Mouse (Mus musculus): Measurements from ENCODE around the gene Recql5. TPM values are rescaled to one million over a fixed set of nuclear protein-coding genes. Genes with fewer than 3 reads are reported as not detected.

Recql5 gene
- 15.3 and 19.9 TPM in 2 replicates for polyA plus RNA-seq (2014; fragmentation: Nextera tagmentation; extraction: Ambion mirVana)

DNA sequence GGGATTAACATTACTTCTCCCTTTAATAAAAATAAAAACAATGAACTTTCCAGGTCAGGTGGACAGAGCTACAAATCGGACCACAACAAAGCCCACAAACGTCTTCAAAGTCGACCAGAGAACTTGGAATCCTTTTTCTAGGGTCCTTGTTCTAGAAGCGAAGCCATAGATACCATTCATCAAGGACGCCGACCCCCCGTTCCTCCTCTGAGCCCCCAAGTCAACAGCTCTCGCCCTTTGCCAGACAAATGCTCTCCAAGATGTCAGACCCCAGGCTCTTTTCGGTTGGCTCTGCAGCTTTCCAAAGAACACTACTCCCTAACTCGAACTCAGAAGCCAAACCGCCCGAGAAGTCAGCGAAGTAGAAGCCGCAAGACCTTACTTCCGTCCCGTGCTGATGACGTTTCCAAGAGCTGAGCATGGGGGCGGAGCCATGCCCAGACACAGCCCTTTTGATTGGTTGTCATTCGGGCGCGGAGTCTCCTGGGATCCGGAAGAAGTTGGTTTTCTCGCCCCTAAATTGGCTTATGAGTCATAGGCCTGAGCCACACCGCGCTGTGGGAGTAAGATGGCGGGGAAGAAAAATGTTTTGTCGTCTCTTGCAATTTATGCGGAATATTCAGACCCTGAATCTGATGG, at the start of gene Recql5, which contains the start of gene Sap30bp:
Gene Recql5, minus strand, starts transcription at position 370 of the 639 bp plus-strand sequence.
Gene Sap30bp, plus strand, starts transcription at position 175 of the 639 bp plus-strand sequence.
- Histone ChIP-seq H3K9ac (replicated peaks; ENCODE audit: low read depth, low read length) (peak within 1 kb of the TSS; percentile 64), H3K27me3 (ENCODE audit: control insufficient read depth, insufficient read depth, low read length) (no peaks in the 10 kb centered on the region), H3K4me2 (ENCODE audit: low read depth, low read length) (peak within 1 kb of the TSS; percentile 95), H3K9me3 (ENCODE audit: control insufficient read depth, low read length) (no peaks in the 10 kb centered on the region), H3K36me3 (ENCODE audit: control insufficient read depth, insufficient read depth, low read length) (peaks cover 4% of the 10 kb centered on the region), H3K27ac (ENCODE audit: low read depth, low read length) (peak within 1 kb of the TSS; percentile 45; the same call in 1 of the 2 replicates), H3K4me1 (ENCODE audit: control insufficient read depth, insufficient read depth, low read length) (peaks cover 13% of the 10 kb centered on the region), H3K4me3 (ENCODE audit: low read depth, low read length) (peak within 1 kb of the TSS; percentile 64)
- WGBS: under 1% methylated on average over 28 of the region's 28 CpGs
- ATAC-seq (ENCODE audit: low read depth): peak; percentile 98

- no peak for ATAC-seq (ENCODE audit: low read depth)
- no peak overlapping the region for H3K4me2 ChIP-seq (ENCODE audit: low read depth, low read length)
- H3K9ac ChIP-seq (replicated peaks; ENCODE audit: low read depth, low read length): no peak overlapping the region
- H3K4me3 ChIP-seq (ENCODE audit: low read depth, low read length): no peak overlapping the region
- H3K36me3 ChIP-seq (ENCODE audit: control insufficient read depth, insufficient read depth, low read length): no peaks in the 10 kb centered on the region
- no peaks in the 10 kb centered on the region for H3K27me3 ChIP-seq (ENCODE audit: control insufficient read depth, insufficient read depth, low read length)
- H3K9me3 ChIP-seq (ENCODE audit: control insufficient read depth, low read length): no peaks in the 10 kb centered on the region
- WGBS: 91% methylated on average over 15 of the region's 15 CpGs
- no peak overlapping the region for H3K27ac ChIP-seq (ENCODE audit: low read depth, low read length)
- no peaks in the 10 kb centered on the region for H3K4me1 ChIP-seq (ENCODE audit: control insufficient read depth, insufficient read depth, low read length)
Measured at GRCm38 (mm10) chr11:115982472-115982871, 49.2 kb upstream of the Recql5 start.

- 30% methylated on average over 12 of the region's 12 CpGs for WGBS
- no peak for ATAC-seq (ENCODE audit: low read depth)
- H3K4me2 ChIP-seq (ENCODE audit: low read depth, low read length): peak overlapping the region; percentile 54; the same call in 1 of the 2 replicates
- peaks cover 7% of the 10 kb centered on the region for H3K4me1 ChIP-seq (ENCODE audit: control insufficient read depth, insufficient read depth, low read length)
- H3K4me3 ChIP-seq (ENCODE audit: low read depth, low read length): no peak overlapping the region
- H3K36me3 ChIP-seq (ENCODE audit: control insufficient read depth, insufficient read depth, low read length): no peaks in the 10 kb centered on the region
- peaks cover 18% of the 10 kb centered on the region for H3K27me3 ChIP-seq (ENCODE audit: control insufficient read depth, insufficient read depth, low read length)
- H3K9me3 ChIP-seq (ENCODE audit: control insufficient read depth, low read length): no peaks in the 10 kb centered on the region
- no peak overlapping the region for H3K27ac ChIP-seq (ENCODE audit: low read depth, low read length)
- H3K9ac ChIP-seq (replicated peaks; ENCODE audit: low read depth, low read length): no peak overlapping the region
Measured at GRCm38 (mm10) chr11:115975544-115975943, 42.3 kb upstream of the Recql5 start.

- Histone ChIP-seq H3K27ac (ENCODE audit: low read depth, low read length) (no peak overlapping the region), H3K36me3 (ENCODE audit: control insufficient read depth, insufficient read depth, low read length) (no peaks in the 10 kb centered on the region), H3K4me2 (ENCODE audit: low read depth, low read length) (peak overlapping the region; percentile 54), H3K9me3 (ENCODE audit: control insufficient read depth, low read length) (no peaks in the 10 kb centered on the region), H3K4me3 (ENCODE audit: low read depth, low read length) (peak overlapping the region; percentile 32), H3K4me1 (ENCODE audit: control insufficient read depth, insufficient read depth, low read length) (peaks cover 7% of the 10 kb centered on the region), H3K27me3 (ENCODE audit: control insufficient read depth, insufficient read depth, low read length) (peaks cover 18% of the 10 kb centered on the region), H3K9ac (replicated peaks; ENCODE audit: low read depth, low read length) (peak overlapping the region; percentile 44)
- ATAC-seq (ENCODE audit: low read depth): no peak
- WGBS: 4% methylated on average over 18 of the region's 18 CpGs
Measured at GRCm38 (mm10) chr11:115975083-115975420, 41.8 kb upstream of the Recql5 start.

DNA sequence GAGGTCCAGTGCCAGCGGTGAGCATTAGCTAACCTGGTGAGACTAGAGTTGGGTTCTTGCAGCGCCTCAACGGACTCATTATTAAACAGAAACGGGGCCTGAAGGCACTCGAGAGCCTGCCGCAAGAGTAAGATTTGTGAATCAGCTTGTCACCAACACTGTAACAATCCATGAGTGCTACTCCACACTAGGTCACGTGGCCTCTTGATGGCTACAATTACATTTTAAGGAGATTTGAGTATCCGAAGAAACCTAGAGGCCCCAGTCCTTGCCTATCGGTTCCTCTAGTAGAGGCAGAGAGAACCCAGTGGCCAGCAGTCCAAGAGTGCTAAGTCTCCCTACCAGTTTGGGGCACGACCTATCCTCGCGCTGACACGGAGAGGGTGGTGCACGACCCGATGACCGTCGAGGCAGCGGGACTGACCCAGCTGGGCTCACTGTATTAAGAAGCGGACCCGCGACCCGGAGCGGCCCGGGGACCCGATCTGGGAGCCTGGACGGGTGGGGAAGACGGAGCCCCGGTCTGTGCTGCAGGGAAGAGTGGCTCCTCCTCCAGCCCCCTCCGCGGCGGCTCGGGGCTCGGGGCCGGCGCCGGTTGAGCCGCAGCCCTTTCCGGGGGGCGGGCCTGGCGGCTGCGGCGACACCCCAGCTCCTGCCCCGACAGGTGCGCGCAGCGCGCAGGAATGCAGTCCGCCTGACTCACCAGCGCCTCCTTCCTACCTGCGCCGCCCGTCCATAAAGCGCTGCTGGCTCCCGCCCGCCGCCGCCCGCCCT, 41.2 kb upstream of the Recql5 start, which contains the start of gene Itgb4:
Gene Itgb4, plus strand, starts transcription at position 401 of the 774 bp plus-strand sequence.
- H3K9me3 ChIP-seq (ENCODE audit: control insufficient read depth, low read length): no peaks in the 10 kb centered on the region
- H3K27ac ChIP-seq (ENCODE audit: low read depth, low read length): no peak within 1 kb of the TSS
- 14% methylated on average over 33 of the region's 58 CpGs for WGBS
- H3K4me3 ChIP-seq (ENCODE audit: low read depth, low read length): peak within 1 kb of the TSS; percentile 32
- H3K4me2 ChIP-seq (ENCODE audit: low read depth, low read length): peak within 1 kb of the TSS; percentile 54
- H3K36me3 ChIP-seq (ENCODE audit: control insufficient read depth, insufficient read depth, low read length): no peaks in the 10 kb centered on the region
- H3K27me3 ChIP-seq (ENCODE audit: control insufficient read depth, insufficient read depth, low read length): peaks cover 18% of the 10 kb centered on the region
- peak within 1 kb of the TSS; percentile 44 for H3K9ac ChIP-seq (replicated peaks; ENCODE audit: low read depth, low read length)
- ATAC-seq (ENCODE audit: low read depth): no peak
- peaks cover 7% of the 10 kb centered on the region for H3K4me1 ChIP-seq (ENCODE audit: control insufficient read depth, insufficient read depth, low read length)

DNA sequence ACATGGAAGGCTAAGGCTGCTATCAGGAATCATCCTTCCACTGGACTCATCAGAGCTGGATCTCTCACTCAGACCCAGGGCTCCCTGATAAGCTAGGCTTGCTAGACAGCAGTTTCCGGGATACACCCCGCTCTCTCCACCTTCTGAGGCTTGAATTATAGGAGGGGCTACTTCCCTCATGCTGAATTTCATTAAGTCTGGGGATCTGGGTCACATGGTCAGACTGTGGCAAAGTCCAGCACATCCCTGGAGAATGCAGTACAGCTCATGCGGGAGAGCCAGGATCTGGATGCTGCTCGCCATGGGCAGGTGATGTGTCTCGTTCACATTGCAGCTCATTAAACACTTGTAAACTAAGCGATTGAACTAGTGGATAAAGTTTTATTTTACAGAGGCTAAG, 37.7 kb upstream of the Recql5 start:
- H3K4me3 ChIP-seq (ENCODE audit: low read depth, low read length): no peak overlapping the region
- H3K36me3 ChIP-seq (ENCODE audit: control insufficient read depth, insufficient read depth, low read length): peaks cover 5% of the 10 kb centered on the region
- WGBS: 70% methylated on average over 6 of the region's 6 CpGs

GRCm38 (mm10) chr11:115970006-115970673, 36.9 kb upstream of the Recql5 start:
- Histone ChIP-seq H3K4me1 (ENCODE audit: control insufficient read depth, insufficient read depth, low read length) (peaks cover 7% of the 10 kb centered on the region), H3K27me3 (ENCODE audit: control insufficient read depth, insufficient read depth, low read length) (peaks cover 14% of the 10 kb centered on the region), H3K36me3 (ENCODE audit: control insufficient read depth, insufficient read depth, low read length) (peaks cover 14% of the 10 kb centered on the region), H3K9ac (replicated peaks; ENCODE audit: low read depth, low read length) (no peak overlapping the region), H3K27ac (ENCODE audit: low read depth, low read length) (no peak overlapping the region), H3K9me3 (ENCODE audit: control insufficient read depth, low read length) (no peaks in the 10 kb centered on the region), H3K4me2 (ENCODE audit: low read depth, low read length) (no peak overlapping the region), H3K4me3 (ENCODE audit: low read depth, low read length) (no peak overlapping the region)
- no peak for ATAC-seq (ENCODE audit: low read depth)
- WGBS: 68% methylated on average over 15 of the region's 15 CpGs

More for the DNA sequence above, 37.7 kb upstream of the Recql5 start:
- no peak for ATAC-seq (ENCODE audit: low read depth)
- H3K27me3 ChIP-seq (ENCODE audit: control insufficient read depth, insufficient read depth, low read length): peaks cover 17% of the 10 kb centered on the region
- peaks cover 7% of the 10 kb centered on the region for H3K4me1 ChIP-seq (ENCODE audit: control insufficient read depth, insufficient read depth, low read length)
- H3K9me3 ChIP-seq (ENCODE audit: control insufficient read depth, low read length): no peaks in the 10 kb centered on the region
- no peak overlapping the region for H3K4me2 ChIP-seq (ENCODE audit: low read depth, low read length)
- no peak overlapping the region for H3K9ac ChIP-seq (replicated peaks; ENCODE audit: low read depth, low read length)
- no peak overlapping the region for H3K27ac ChIP-seq (ENCODE audit: low read depth, low read length)

GRCm38 (mm10) chr11:115968731-115969405, 35.6 kb upstream of the Recql5 start:
- H3K9ac ChIP-seq (replicated peaks; ENCODE audit: low read depth, low read length): no peak overlapping the region
- no peak overlapping the region for H3K4me2 ChIP-seq (ENCODE audit: low read depth, low read length)
- peaks cover 3% of the 10 kb centered on the region for H3K27me3 ChIP-seq (ENCODE audit: control insufficient read depth, insufficient read depth, low read length)
- ATAC-seq (ENCODE audit: low read depth): no peak
- H3K27ac ChIP-seq (ENCODE audit: low read depth, low read length): no peak overlapping the region
- WGBS: 64% methylated on average over 5 of the region's 5 CpGs
- peaks cover 27% of the 10 kb centered on the region for H3K36me3 ChIP-seq (ENCODE audit: control insufficient read depth, insufficient read depth, low read length)
- no peaks in the 10 kb centered on the region for H3K4me1 ChIP-seq (ENCODE audit: control insufficient read depth, insufficient read depth, low read length)
- H3K4me3 ChIP-seq (ENCODE audit: low read depth, low read length): no peak overlapping the region
- H3K9me3 ChIP-seq (ENCODE audit: control insufficient read depth, low read length): no peaks in the 10 kb centered on the region
